Mouse (Mus musculus): ENCODE results near the gene Ostf1.
A peak's percentile ranks its signal among the peaks of the same experiment; 100 is the strongest.

Gene Ostf1

DNA sequence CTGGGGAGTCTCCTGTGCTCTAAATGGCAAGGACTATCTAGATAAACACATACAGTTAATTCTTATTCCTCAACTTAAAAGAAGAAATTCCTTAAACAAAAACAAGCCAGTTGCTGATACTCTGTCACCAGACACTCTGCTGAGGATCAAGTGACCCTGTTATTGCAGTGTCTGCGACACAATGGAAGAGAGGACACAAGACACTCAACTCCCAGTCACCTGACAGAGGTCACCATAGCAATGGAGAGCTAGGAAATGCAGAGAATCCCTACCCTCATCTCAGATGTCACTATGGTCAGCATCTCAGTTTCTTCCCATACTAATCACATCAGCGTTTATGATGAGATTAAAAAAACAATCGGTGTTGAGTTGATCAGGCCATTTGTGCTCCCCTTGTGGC, 58.2 kb downstream of the Ostf1 start:
- no peak for DNase-seq (ENCODE audit: extremely low read depth, low read depth)

DNA sequence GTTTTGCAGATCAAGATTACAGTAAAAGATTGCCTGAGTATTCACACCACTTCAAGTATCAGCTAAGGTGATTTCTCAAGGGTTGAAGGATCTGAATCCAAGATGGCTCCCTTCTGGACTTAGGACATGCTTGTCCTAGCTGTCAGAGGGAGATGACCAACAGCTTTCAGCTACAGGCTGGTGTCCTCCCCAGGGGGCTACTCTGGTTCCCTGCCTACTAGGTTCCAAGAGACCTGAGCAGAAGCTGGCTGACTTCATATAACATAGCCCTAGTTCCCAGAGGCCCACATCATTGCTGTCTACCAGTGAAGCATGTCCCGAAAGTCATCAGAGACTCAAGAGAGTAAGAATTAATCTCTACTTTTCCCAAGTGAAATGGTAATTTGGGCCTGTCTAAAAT, 62.1 kb downstream of the Ostf1 start:
- DNase-seq (ENCODE audit: extremely low read depth, low read depth) = no peak

DNA sequence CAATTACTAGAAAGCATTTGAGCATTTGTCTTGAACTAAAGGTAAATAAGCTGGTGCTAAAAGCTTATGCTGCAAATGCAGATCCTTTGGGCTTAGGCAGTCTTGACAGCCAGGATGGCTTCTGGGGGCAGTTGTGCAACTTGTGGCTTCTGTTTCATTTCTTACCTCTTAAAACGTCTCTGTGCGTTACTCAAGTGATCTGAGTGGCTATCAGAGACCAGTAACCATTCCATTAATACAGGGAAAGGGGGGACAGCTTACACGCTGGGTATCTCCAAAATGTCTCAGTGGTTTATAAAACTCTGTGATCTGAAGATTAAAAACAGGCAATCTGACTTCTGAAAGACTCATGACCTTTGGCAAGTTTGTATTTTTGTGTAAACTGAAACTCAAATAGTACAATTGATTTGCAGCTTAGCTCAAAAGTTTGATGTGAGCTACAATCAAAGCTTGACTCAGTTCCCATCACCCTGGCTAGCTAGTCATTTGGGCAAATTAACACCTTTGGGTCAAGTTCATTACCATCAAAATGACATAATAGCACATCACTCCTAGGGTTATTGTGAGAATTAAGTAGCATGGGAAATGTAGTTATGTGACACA, 62.7 kb downstream of the Ostf1 start:
- no peak for DNase-seq (ENCODE audit: extremely low read depth, low read depth)

DNA sequence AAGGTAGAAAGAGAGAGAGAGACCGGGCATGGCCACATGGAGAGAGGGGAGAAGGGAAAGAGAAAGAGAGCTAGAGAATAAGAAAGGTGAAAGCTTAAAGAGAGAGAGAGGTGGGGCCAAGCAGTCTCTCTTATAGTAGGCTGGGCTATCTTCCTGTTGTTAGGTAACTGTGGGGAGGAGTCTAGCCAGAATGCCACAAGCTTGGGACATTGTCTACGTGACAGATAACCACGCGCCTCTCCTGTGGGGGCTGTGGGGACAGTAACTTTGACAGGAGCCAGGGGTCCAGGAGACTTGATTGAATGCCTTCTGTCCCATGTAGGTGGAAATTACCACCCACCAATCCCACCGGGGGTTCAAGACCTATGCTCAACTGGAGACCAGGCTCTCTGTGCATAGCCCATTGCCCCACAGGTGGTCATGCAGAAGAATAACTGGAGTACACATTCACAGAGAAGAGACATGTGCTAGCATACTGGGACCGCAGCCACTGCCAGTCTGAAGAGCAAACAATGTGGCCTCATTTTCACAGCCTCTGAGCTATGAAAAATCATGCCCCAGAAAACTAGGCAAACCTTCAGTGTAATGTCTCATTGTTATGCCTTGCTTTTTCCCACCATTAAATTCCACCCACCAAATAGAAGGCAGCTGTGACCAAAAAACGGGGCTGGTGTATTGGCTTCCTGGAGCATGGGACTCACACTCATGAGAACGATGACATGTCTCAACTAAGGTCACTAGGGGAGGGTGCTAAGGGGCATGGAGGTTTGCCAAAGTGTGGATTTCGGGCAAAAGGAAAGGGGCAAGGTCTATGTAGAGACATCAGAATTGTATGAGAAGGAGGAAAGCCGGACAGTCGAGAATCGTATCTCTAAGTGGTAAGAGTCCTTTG, 63.4 kb downstream of the Ostf1 start:
- DNase-seq (ENCODE audit: extremely low read depth, low read depth) = no peak

DNA sequence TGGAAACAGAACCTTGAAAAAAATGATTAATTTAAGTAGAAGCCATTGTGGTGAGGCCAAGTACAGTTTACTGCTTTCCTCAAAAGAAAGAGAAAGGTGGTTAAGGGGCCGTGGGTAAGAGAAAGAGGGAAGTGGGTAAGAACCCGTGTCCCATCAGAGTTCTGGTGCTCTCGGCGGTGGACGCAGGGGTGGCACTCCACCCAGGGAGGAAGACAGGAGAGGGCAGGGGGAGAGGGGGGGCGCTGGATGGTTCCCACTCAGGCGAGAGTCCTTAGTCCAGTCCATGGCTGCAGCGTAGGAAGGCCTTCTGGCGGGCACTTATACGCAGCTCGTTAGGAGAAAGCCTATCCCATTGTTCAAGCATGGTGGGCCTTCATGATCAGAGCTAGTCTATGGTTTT, 64.1 kb downstream of the Ostf1 start:
- DNase-seq (ENCODE audit: extremely low read depth, low read depth) = no peak

DNA sequence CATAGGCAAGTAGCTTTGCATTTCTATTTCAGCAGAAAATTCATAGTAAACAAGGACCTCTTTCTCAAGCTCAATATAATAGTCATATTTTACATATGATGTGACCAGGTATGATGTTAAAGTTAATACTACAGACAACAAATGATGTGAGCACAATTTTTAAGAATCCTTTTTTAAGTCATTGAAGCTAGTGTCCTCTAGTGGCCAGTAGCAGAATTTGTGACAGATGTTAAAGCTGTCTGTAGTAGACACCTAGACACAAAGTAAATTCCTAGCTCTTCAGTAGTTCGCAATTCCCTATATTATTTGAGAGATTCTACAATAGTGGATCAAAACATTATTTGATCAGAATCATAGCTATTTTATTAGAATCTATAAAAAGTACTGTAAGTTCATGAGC, 73.9 kb downstream of the Ostf1 start:
- DNase-seq (ENCODE audit: extremely low read depth, low read depth) = no peak

DNA sequence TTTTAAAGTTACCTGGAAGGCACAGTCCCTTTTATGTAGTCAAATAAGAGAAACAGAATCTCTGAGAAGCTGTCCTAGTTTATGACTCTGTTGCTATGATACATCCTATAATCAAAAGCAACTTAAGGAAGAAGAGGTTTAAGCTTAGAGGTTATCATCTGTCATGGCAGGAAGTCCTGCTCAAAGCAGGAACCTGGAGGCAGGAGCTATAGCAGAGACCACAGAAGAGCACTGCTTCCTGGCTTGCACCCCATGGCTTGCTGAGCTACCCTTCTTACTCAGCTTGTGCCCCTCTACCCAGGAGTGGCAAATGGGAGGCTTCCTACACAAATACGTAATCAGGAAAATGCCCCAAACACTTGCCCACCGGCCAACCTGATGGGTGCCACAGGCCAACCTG, 76.0 kb downstream of the Ostf1 start:
- no peak for DNase-seq (ENCODE audit: extremely low read depth, low read depth)

DNA sequence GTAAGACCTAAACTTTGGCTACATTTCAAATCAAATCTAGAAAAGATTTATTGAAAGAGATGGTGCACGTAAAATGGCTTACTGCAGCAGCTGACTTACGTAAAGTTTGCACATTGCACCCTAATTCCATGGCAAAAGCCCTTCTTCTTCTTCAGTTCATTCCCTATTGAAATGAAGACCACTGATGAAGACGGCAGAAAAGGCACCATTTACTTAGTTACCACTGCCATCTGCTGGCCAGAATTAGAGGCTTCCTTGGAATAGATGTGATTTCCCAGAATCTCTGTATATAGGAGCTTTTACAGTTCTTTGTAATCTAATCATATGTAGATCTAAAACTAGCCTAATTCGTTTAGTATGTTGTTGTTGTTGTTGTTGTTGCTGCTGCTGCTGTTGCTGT, 83.0 kb downstream of the Ostf1 start:
- peak; percentile 10 for DNase-seq (ENCODE audit: extremely low read depth, low read depth)
